Mouse (Mus musculus) limb, embryonic 12.5 days (tissue): ENCODE data around the gene Stim1. TPM values are rescaled to one million over a fixed set of nuclear protein-coding genes. Genes with fewer than 3 reads are reported as not detected.
"Not testable (repeated sequence)": the region's sequence is repeated elsewhere in the genome, so short reads cannot be mapped to it uniquely, and the experiment has no call there.

ENCODE experiments used
- ATAC-seq: fragments of 200-750 bp; cut with Nextera tagmentation; 2 replicates; pipeline ENCODE4 v1.8.0; 2017; ENCODE audit warnings: low read depth, moderate TSS enrichment; ENCODE audit not compliant: insufficient number of reproducible peaks, insufficient read depth, low FRiP score, low TSS enrichment
- H3K27ac ChIP-seq: fragments of 300-500 bp; sonication (generic); 2 replicates; pipeline ENCODE4 v1.5.1; 2016; ENCODE audit warnings: mild to moderate bottlenecking, moderate library complexity
- H3K27me3 ChIP-seq: fragments of 300-500 bp; sonication (generic); 2 replicates; pipeline ENCODE4 v1.6.1; 2016; ENCODE audit warnings: mild to moderate bottlenecking, moderate library complexity
- H3K36me3 ChIP-seq: fragments of 300-500 bp; sonication (generic); 2 replicates; pipeline ENCODE4 v1.6.1; 2016; ENCODE audit warnings: mild to moderate bottlenecking, moderate library complexity
- H3K4me1 ChIP-seq: fragments of 300-500 bp; sonication (generic); replicated peaks from 2 replicates; pipeline ENCODE4 v1.6.1; 2016
- H3K4me2 ChIP-seq: fragments of 300-500 bp; sonication (generic); 2 replicates; pipeline ENCODE4 v1.6.1; 2016; ENCODE audit warnings: mild to moderate bottlenecking, moderate library complexity
- H3K4me3 ChIP-seq: fragments of 300-500 bp; sonication (generic); replicated peaks from 2 replicates; pipeline ENCODE4 v1.5.1; 2016; ENCODE audit warnings: mild to moderate bottlenecking
- H3K9ac ChIP-seq: fragments of 300-500 bp; sonication (generic); replicated peaks from 2 replicates; pipeline ENCODE4 v1.6.1; 2016; ENCODE audit warnings: mild to moderate bottlenecking, moderate library complexity
- H3K9me3 ChIP-seq: fragments of 300-500 bp; sonication (generic); 2 replicates; pipeline ENCODE4 v1.6.1; 2016; ENCODE audit warnings: mild to moderate bottlenecking, moderate library complexity
- WGBS: fragments of 180-500 bp; shearing (Covaris S2); methylation state at CpG from one replicate; pipeline ENCODE4 v1.1.7; 2016; 5-methylcytosine and 5-hydroxymethylcytosine counted together
- polyA plus RNA-seq: library from polyadenylated mRNA; unstranded; fragments of >200 nt; fragmentation: Nextera tagmentation; extraction: Ambion mirVana; gene quantifications from 2 replicates; pipeline ENCODE4 v1.2.1, GENCODE M21; 2016

The Stim1 gene
- polyA plus RNA-seq, 1 experiment from 2014 or later = 17.7 TPM

- Histone ChIP-seq H3K9me3 (no peaks in the 10 kb centered on the region), H3K36me3 (no peaks in the 10 kb centered on the region), H3K9ac (no peak overlapping the region), H3K4me2 (no peak overlapping the region), H3K27me3 (no peaks in the 10 kb centered on the region), H3K4me3 (no peak overlapping the region), H3K27ac (no peak overlapping the region), H3K4me1 (no peaks in the 10 kb centered on the region)
- 95% methylated on average over 2 of the region's 2 CpGs for WGBS
- ATAC-seq = no peak
These were observed 216.1 kb downstream of the Stim1 start for GRCm38 (mm10) chr7:102483665-102484064.

GRCm38 (mm10) chr7:102484766-102485165 lies 217.2 kb downstream of the Stim1 start:
- not testable (repeated sequence) for ATAC-seq

GRCm38 (mm10) chr7:102486105-102486504 lies 218.5 kb downstream of the Stim1 start:
- Histone ChIP-seq H3K36me3 (no peaks in the 10 kb centered on the region), H3K4me2 (no peak overlapping the region), H3K27ac (no peak overlapping the region), H3K4me1 (no peaks in the 10 kb centered on the region), H3K9ac (no peak overlapping the region), H3K4me3 (no peak overlapping the region), H3K27me3 (no peaks in the 10 kb centered on the region), H3K9me3 (no peaks in the 10 kb centered on the region)
- no peak for ATAC-seq
- 63% methylated on average over 1 of the region's 1 CpGs for WGBS

More at GRCm38 (mm10) chr7:102484766-102485165, 217.2 kb downstream of the Stim1 start:
- WGBS = 55% methylated on average over 8 of the region's 8 CpGs
- H3K4me2 ChIP-seq, H3K4me3 ChIP-seq, H3K27ac ChIP-seq, H3K9me3 ChIP-seq, H3K4me1 ChIP-seq, H3K36me3 ChIP-seq, H3K27me3 ChIP-seq, H3K9ac ChIP-seq: not testable (repeated sequence)

Other genes with a start within 250 kb of the Stim1 start
- 3.4 and 3.7 TPM in 2 replicates for gene Il18bp, start 249.1 kb upstream of the Stim1 start, polyA plus RNA-seq
- 28.8 and 30.7 TPM in 2 replicates for gene Rnf121, start 202.3 kb upstream of the Stim1 start, polyA plus RNA-seq
- gene Xndc1, start 202.3 kb upstream of the Stim1 start, polyA plus RNA-seq = 48.7 and 51.7 TPM in 2 replicates
- 2.3 and 2.9 TPM in 2 replicates for gene Xntrpc, start 202.1 kb upstream of the Stim1 start, polyA plus RNA-seq
- gene Trpc2, start 184.7 kb upstream of the Stim1 start, polyA plus RNA-seq = not detected in 2 replicates
- gene Art1, start 166.1 kb upstream of the Stim1 start, polyA plus RNA-seq = 8.0 and 8.3 TPM in 2 replicates
- 5.1 and 7.2 TPM in 2 replicates for gene Art5, start 158.3 kb upstream of the Stim1 start, polyA plus RNA-seq
- gene Chrna10, start 151.0 kb upstream of the Stim1 start, polyA plus RNA-seq = not detected in 2 replicates
- 50.5 and 51.8 TPM in 2 replicates for gene Nup98, start 57.6 kb upstream of the Stim1 start, polyA plus RNA-seq
- gene Pgap2, start 57.6 kb upstream of the Stim1 start, polyA plus RNA-seq = 82.0 and 84.9 TPM in 2 replicates
- gene Rhog, start 11.8 kb upstream of the Stim1 start, polyA plus RNA-seq = 47.8 and 50.4 TPM in 2 replicates
- 190 and 192 TPM in 2 replicates for gene Rrm1, start 173.9 kb downstream of the Stim1 start, polyA plus RNA-seq
- 0.24 and 0.33 TPM in 2 replicates for gene Olfr543, start 213.9 kb downstream of the Stim1 start, polyA plus RNA-seq
- gene Olfr544, start 220.5 kb downstream of the Stim1 start, polyA plus RNA-seq = not detected in 2 replicates
- 0.09 TPM in 1 of 2 replicates, not detected in the other for gene Olfr545, start 231.8 kb downstream of the Stim1 start, polyA plus RNA-seq